Mouse (Mus musculus) erythroblast, embryonic 14.5 days (primary cell): Measurements from ENCODE around the gene Tomm34. TPM values are rescaled to one million over a fixed set of nuclear protein-coding genes. Genes with fewer than 3 reads are reported as not detected.

Experiments
- H3K27me3 ChIP-seq: 2 replicates; pipeline ENCODE4 v1.6.1; 2012; ENCODE audit warnings: inconsistent platforms; ENCODE audit not compliant: control insufficient read depth
- H3K36me3 ChIP-seq: 2 replicates; pipeline ENCODE4 v1.6.1; 2012; ENCODE audit warnings: mild to moderate bottlenecking, inconsistent platforms; ENCODE audit not compliant: control insufficient read depth
- H3K4me1 ChIP-seq: 2 replicates; pipeline ENCODE4 v1.6.1; 2012; ENCODE audit warnings: inconsistent platforms; ENCODE audit not compliant: control insufficient read depth
- H3K4me3 ChIP-seq: replicated peaks from 2 replicates; pipeline ENCODE3; 2012; ENCODE audit warnings: moderate library complexity, mild to moderate bottlenecking, inconsistent platforms
- H3K9me3 ChIP-seq: 2 replicates; pipeline ENCODE4 v1.6.1; 2012; ENCODE audit warnings: low read length, inconsistent platforms, mixed read lengths; ENCODE audit not compliant: control insufficient read depth
- GATA1 ChIP-seq: IDR thresholded peaks from 2 replicates; pipeline ENCODE4 v1.6.1; 2012; ENCODE audit warnings: low read length, inconsistent platforms, mixed read lengths
- TAL1 ChIP-seq: IDR thresholded peaks from 3 replicates; pipeline ENCODE4 v1.6.1; 2012; ENCODE audit warnings: low read length, inconsistent platforms, mixed read lengths
- polyA plus RNA-seq: library from polyadenylated mRNA; stranded (reverse); fragments of >175 nt; gene quantifications from 2 replicates; pipeline ENCODE4 v1.2.3, GENCODE M21; 2012

Tomm34 gene
- polyA plus RNA-seq, 1 experiment = 0.39 TPM

DNA sequence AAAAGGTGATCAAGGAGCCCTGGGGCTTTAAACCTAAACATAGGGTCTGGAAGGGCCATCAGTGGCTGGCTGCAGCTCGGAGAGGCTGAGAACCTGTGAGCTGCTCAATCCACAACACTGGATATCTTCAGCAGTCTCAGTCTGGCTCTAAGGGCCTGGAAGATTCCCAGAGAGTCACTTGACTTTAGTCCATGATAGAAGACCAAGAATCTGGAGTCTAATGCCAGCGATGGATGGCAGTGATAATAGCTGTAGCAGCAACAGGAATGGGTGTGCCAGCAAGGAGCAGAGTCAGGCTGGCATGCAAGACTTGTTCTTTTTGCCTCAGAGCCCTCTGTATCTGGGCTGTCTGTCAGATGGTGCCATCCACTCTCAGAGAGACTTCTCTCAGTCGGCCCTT is 31.4 kb upstream of the Tomm34 start:
- Histone ChIP-seq H3K27me3 (no peaks in the 10 kb centered on the region), H3K36me3 (peaks cover 75% of the 10 kb centered on the region), H3K9me3 (no peaks in the 10 kb centered on the region), H3K4me1 (no peaks in the 10 kb centered on the region), H3K4me3 (no peak overlapping the region)
- TF ChIP-seq TAL1 (no peak), GATA1 (no peak)

DNA sequence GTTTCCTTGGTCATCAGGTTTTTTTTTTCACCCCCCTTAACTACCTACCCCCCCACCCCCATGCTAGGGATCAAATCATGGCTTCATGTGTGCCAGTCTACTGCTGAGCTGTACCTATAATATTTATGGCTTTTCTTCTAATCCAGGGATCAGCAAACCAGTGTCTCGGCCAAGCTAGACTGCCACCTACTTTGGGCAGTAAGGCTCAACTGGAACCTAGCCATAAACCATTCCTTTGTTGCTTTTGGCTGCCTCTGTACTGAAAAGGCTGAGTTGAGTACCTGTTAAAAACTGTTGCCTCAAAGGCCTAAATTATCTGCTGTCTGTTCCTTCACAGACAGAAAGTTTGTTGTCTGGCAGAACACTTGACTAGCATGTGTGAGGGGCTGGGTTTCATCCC is 31.0 kb upstream of the Tomm34 start:
- Histone ChIP-seq H3K9me3 (no peaks in the 10 kb centered on the region), H3K36me3 (peaks cover 71% of the 10 kb centered on the region), H3K27me3 (no peaks in the 10 kb centered on the region), H3K4me1 (no peaks in the 10 kb centered on the region), H3K4me3 (no peak overlapping the region)
- TF ChIP-seq GATA1 (no peak), TAL1 (no peak)

DNA sequence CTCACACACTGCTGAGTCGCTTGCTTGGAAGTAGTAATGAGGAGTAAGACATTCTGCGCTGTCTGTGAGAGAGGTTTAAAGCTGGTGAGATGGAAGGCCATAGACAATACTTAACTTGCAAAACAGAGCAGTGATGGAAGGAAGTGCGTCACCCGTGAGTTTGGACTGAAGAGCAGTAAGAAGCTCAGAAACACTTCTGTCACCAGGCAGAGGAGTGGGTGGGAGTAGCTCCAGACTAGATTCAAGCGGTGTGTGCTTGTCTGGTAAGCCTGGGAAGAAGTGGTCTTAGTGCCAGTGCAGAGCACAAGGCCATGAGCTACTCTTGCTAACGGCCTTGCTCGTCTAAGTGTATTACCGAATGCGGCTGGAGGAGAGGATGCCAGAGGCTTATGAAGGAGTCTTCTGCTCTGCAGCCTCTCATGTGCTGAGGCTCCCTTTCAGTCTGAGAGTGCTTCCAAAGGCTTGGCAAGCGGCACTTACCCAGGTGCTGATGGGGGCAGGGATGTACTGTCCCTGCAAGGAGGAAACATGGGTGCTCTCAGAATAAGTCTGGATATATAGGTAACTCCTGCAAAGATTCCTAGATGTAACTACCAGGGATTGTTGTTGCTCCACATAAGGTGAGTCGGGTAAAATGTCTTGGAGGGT is 27.8 kb upstream of the Tomm34 start:
- peaks cover 68% of the 10 kb centered on the region for H3K36me3 ChIP-seq
- H3K9me3 ChIP-seq = no peaks in the 10 kb centered on the region
- H3K4me3 ChIP-seq = no peak overlapping the region
- TF ChIP-seq GATA1 = no peak
- TF ChIP-seq TAL1 = no peak
- H3K4me1 ChIP-seq = peaks cover 1% of the 10 kb centered on the region; the same call in 1 of the 2 replicates
- H3K27me3 ChIP-seq = no peaks in the 10 kb centered on the region

DNA sequence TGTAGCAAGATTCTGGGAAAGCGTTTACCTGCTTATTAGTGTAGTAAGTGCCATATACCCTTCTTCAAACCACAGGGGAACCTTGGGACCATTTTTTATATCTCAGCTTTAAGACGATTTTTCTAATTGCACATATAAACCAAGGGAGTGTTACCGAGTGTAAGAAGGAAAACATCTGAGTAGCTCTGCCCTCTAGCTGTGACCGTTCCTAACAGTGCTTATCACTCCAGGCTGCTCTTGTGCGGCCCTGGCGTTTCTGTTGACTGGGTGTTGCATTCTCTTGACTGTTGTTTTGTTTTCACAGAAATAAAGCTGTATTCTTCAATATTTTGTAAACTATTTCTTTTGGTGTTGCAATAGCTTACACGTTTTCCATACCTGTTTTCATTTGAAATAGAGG is 23.2 kb upstream of the Tomm34 start:
- H3K36me3 ChIP-seq = peaks cover 57% of the 10 kb centered on the region

DNA sequence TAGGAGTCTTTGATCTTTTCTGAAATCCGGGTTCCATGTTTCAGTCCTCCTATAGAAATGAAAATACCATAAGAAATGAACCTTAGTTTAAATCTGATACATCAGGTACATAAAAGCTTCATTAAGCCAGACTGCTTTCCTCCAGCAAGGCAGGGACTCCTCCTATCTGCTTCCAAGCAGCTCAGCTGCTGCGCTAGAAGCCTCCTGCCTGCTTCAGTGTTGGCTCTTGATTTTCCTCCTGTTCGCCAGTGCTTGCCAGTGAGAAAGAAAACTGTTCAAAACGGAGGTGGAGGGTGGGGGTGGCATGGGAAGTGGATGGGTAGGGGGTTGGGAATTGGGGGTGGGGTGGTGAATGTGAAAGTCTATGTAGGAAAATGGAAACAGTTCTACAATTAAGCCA is 18.5 kb upstream of the Tomm34 start:
- Histone ChIP-seq H3K9me3 (no peaks in the 10 kb centered on the region), H3K27me3 (no peaks in the 10 kb centered on the region), H3K4me1 (peaks cover 1% of the 10 kb centered on the region; the same call in 1 of the 2 replicates), H3K36me3 (peaks cover 70% of the 10 kb centered on the region), H3K4me3 (no peak overlapping the region)
- TF ChIP-seq TAL1 (no peak), GATA1 (no peak)

More for the DNA sequence above, 23.2 kb upstream of the Tomm34 start:
- no peak for TF ChIP-seq GATA1
- TF ChIP-seq TAL1 = no peak
- peaks cover 1% of the 10 kb centered on the region; the same call in 1 of the 2 replicates for H3K4me1 ChIP-seq
- H3K4me3 ChIP-seq = no peak overlapping the region
- no peaks in the 10 kb centered on the region for H3K9me3 ChIP-seq
- H3K27me3 ChIP-seq = no peaks in the 10 kb centered on the region

DNA sequence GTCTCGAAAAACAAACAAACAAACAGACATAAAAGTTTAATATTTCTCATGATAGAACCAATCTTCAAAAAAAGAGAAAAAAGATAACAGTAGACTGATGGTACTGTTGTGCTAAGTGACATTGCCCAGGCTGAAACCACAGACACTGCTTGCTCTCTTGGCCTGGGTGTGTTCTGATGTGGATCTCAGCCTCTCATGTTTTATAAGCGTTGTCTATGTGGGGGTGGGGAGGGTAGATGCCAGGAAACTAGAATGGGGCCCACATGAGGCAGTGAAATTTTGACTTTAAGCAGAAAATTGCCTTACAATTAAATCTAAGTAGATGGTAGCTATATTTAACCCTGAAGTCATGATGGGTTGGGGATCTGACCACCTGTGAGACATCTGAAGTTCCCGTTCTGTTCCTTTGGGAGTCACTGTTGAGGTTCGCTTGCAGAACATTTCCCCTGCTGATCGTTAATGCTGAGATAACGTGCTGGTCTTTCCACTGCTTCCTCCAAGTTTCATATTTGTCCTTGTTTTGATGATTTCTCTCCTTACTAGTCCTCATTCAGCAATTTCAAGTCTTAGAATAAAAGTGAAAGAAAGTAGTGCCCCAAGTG is 16.5 kb upstream of the Tomm34 start:
- no peaks in the 10 kb centered on the region for H3K4me1 ChIP-seq
- H3K27me3 ChIP-seq = no peaks in the 10 kb centered on the region
- TF ChIP-seq TAL1 = no peak
- no peak for TF ChIP-seq GATA1
- peaks cover 80% of the 10 kb centered on the region for H3K36me3 ChIP-seq
- no peaks in the 10 kb centered on the region for H3K9me3 ChIP-seq
- H3K4me3 ChIP-seq = no peak overlapping the region

DNA sequence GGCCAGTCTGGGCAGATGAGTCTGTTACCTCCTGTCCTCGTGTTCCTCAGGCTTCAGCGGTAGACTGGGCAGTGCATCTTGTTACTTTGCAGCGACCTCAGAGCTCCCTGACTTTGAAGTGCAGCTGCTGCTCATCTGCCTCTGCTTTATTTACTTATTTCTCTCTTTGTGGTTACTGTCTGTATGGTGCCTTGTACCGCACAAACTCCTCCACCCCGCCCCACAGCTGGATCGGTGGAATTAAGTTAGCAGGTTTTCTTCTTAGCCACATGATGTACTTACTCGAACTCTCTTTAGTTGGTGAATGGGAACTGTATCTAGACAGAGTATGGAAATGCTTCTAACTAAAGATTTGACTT is 13.4 kb upstream of the Tomm34 start:
- no peak for TF ChIP-seq TAL1
- no peak for TF ChIP-seq GATA1
- Histone ChIP-seq H3K4me1 (peaks cover 3% of the 10 kb centered on the region), H3K27me3 (no peaks in the 10 kb centered on the region), H3K9me3 (no peaks in the 10 kb centered on the region), H3K36me3 (peaks cover 90% of the 10 kb centered on the region), H3K4me3 (no peak overlapping the region)

DNA sequence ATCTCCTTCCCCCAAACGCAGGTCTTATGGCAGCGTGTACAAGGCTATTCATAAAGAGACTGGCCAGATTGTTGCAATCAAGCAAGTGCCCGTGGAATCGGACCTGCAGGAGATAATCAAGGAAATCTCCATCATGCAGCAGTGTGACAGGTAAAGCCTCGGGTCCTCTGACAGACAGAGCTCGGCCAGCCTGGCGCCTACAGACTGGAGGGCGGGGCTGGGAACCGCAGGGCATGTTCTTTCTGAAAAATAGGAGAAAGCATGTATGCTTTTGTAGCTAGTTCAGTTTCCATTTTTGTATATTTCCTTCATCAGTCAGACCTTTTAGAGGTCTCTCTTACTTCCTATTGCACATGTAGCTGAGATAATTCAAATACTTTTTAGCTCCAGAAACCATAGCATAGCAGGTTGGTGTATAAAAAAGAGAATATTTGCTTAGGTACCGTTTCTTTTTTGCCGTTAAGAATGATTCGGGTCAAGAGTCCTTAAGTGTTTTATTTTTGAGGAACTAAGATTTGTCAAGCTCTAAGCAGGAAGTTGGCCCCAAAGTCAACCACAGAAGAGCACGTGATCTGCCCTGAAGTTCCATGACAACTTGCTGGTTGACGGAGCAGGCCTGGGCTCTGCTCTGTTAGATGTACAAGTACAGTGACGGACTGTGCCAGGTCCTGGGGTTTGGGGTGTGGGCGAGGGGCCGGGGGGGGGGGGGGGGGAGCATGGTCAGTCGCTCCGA is 12.8 kb upstream of the Tomm34 start:
- TF ChIP-seq TAL1 (no peak), GATA1 (no peak)
- no peaks in the 10 kb centered on the region for H3K27me3 ChIP-seq
- H3K4me3 ChIP-seq = no peak overlapping the region
- no peaks in the 10 kb centered on the region for H3K9me3 ChIP-seq
- peaks cover 5% of the 10 kb centered on the region for H3K4me1 ChIP-seq
- H3K36me3 ChIP-seq = peaks cover 85% of the 10 kb centered on the region

DNA sequence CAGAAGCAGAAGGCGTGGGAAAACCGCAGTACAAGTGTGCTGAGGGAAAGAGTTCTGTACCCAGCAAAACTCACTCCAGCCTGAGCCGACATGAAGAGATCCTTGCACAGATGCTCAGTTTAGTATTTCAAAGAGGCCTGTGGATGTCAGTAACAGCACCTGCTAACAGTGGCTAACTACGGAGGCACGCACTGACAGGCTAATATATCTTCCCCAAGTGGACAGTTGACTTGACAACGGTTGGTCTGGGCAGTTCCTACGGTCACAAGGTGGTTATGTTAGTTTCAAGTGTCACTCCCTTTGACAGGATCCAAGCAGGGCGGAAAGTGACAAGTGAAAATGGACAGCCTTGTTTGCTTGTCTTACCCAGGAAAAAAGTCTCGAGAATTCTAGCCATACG is 11.2 kb upstream of the Tomm34 start:
- no peak for TF ChIP-seq GATA1
- no peak for TF ChIP-seq TAL1
- Histone ChIP-seq H3K4me1 (peaks cover 9% of the 10 kb centered on the region), H3K9me3 (no peaks in the 10 kb centered on the region), H3K36me3 (peaks cover 70% of the 10 kb centered on the region), H3K27me3 (no peaks in the 10 kb centered on the region), H3K4me3 (no peak overlapping the region)
